Mouse (Mus musculus) forebrain, embryonic 14.5 days (tissue): ENCODE results near the gene Sesn2. TPM values are rescaled to one million over a fixed set of nuclear protein-coding genes. Genes with fewer than 3 reads are reported as not detected.

Source experiments
- ATAC-seq: fragments of 200-750 bp; cut with Nextera tagmentation; 2 replicates; pipeline ENCODE4 v1.8.0; 2017; ENCODE audit warnings: mild to moderate bottlenecking, moderate library complexity
- DNase-seq: peaks from one replicate; pipeline ENCODE4 v3.0.0-alpha.2; 2015; ENCODE audit warnings: low spot score
- H3K27ac ChIP-seq: fragments of 300-500 bp; sonication (generic); 2 replicates; pipeline ENCODE4 v1.5.1; 2014; ENCODE audit warnings: low read depth, mild to moderate bottlenecking, control low read depth, low read length, moderate library complexity
- H3K27me3 ChIP-seq: fragments of 300-500 bp; sonication (generic); replicated peaks from 2 replicates; pipeline ENCODE4 v1.6.1; 2014; ENCODE audit warnings: low read length, control low read depth, mixed read lengths; ENCODE audit not compliant: control insufficient read depth, insufficient read depth
- H3K36me3 ChIP-seq: fragments of 300-500 bp; sonication (generic); 2 replicates; pipeline ENCODE4 v1.6.1; 2014; ENCODE audit warnings: low read length, control low read depth; ENCODE audit not compliant: control insufficient read depth, insufficient read depth
- H3K4me1 ChIP-seq: fragments of 300-500 bp; sonication (generic); 2 replicates; pipeline ENCODE4 v1.6.1; 2014; ENCODE audit warnings: antibody characterized with exemption, low read length, control low read depth; ENCODE audit not compliant: control insufficient read depth, insufficient read depth
- H3K4me2 ChIP-seq: fragments of 300-500 bp; sonication (generic); 2 replicates; pipeline ENCODE4 v1.6.1; 2014; ENCODE audit warnings: mild to moderate bottlenecking, control low read depth, low read length
- H3K4me3 ChIP-seq: fragments of 300-500 bp; sonication (generic); 2 replicates; pipeline ENCODE4 v1.5.1; 2014; ENCODE audit warnings: low read depth, low read length, control low read depth
- H3K9ac ChIP-seq: fragments of 300-500 bp; sonication (generic); 2 replicates; pipeline ENCODE4 v1.6.1; 2014; ENCODE audit warnings: mild to moderate bottlenecking, low read length, control low read depth, moderate library complexity
- H3K9me3 ChIP-seq: fragments of 300-500 bp; sonication (generic); replicated peaks from 2 replicates; pipeline ENCODE4 v1.6.1; 2016; ENCODE audit warnings: low read length, control low read depth, mixed read lengths; ENCODE audit not compliant: control insufficient read depth
- WGBS: fragments of 180-500 bp; shearing (Covaris S2); extraction: QIAGEN DNeasy Blood & Tissue Kit; methylation state at CpG from one replicate; pipeline ENCODE4 v1.1.7; 2014; 5-methylcytosine and 5-hydroxymethylcytosine counted together
- polyA plus RNA-seq: library from polyadenylated mRNA; unstranded; fragments of >200 nt; fragmentation: Nextera tagmentation; extraction: Ambion mirVana; gene quantifications from 2 replicates; pipeline ENCODE4 v1.2.1, GENCODE M21; 2014

Sesn2 gene
- polyA plus RNA-seq, 1 experiment from 2014 or later: 2.9 TPM

GRCm38 (mm10) chr4:132475895-132476878, 34.1 kb downstream of the Sesn2 start:
- H3K4me1 ChIP-seq: no peaks in the 10 kb centered on the region
- no peaks in the 10 kb centered on the region for H3K27me3 ChIP-seq
- ATAC-seq (no peak), DNase-seq (no peak)
- H3K9me3 ChIP-seq: no peaks in the 10 kb centered on the region
- WGBS: 85% methylated on average over 13 of the region's 13 CpGs
- no peak overlapping the region for H3K4me2 ChIP-seq
- H3K4me3 ChIP-seq: no peak overlapping the region
- H3K27ac ChIP-seq: no peak overlapping the region
- H3K9ac ChIP-seq: no peak overlapping the region
- H3K36me3 ChIP-seq: no peaks in the 10 kb centered on the region

DNA sequence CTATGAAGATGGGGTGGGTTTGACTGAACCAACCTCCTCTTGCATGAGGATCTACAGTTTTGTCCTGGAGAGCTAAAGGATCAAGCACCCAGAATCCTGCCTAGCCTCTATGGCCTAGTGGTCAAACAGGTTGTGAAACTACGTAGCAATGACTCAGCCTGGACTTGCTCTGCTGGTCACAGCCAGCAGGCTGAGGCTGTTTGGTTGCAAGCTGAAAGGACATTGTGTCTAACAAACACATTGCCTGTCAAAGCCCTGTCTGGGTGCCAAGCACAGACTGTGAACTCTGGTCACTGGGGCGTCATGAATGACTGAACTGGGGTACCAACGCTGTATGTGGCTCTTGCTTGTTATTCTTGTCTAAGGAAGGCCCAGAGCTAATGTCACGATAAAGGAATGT, 35.7 kb downstream of the Sesn2 start:
- Histone ChIP-seq H3K27me3 (no peaks in the 10 kb centered on the region), H3K9ac (no peak overlapping the region), H3K4me2 (no peak overlapping the region), H3K9me3 (no peaks in the 10 kb centered on the region), H3K4me1 (no peaks in the 10 kb centered on the region), H3K4me3 (no peak overlapping the region), H3K27ac (no peak overlapping the region), H3K36me3 (no peaks in the 10 kb centered on the region)
- ATAC-seq (no peak), DNase-seq (no peak)
- 71% methylated on average over 4 of the region's 4 CpGs for WGBS

- no peaks in the 10 kb centered on the region for H3K36me3 ChIP-seq
- no peaks in the 10 kb centered on the region for H3K4me1 ChIP-seq
- 88% methylated on average over 9 of the region's 9 CpGs for WGBS
- H3K27me3 ChIP-seq: no peaks in the 10 kb centered on the region
- no peak for DNase-seq
- H3K9ac ChIP-seq: no peak overlapping the region
- H3K9me3 ChIP-seq: no peaks in the 10 kb centered on the region
- ATAC-seq: no peak
- H3K27ac ChIP-seq: no peak overlapping the region
- H3K4me3 ChIP-seq: no peak overlapping the region
- H3K4me2 ChIP-seq: no peak overlapping the region
These were observed 36.9 kb downstream of the Sesn2 start for GRCm38 (mm10) chr4:132473411-132473810.

DNA sequence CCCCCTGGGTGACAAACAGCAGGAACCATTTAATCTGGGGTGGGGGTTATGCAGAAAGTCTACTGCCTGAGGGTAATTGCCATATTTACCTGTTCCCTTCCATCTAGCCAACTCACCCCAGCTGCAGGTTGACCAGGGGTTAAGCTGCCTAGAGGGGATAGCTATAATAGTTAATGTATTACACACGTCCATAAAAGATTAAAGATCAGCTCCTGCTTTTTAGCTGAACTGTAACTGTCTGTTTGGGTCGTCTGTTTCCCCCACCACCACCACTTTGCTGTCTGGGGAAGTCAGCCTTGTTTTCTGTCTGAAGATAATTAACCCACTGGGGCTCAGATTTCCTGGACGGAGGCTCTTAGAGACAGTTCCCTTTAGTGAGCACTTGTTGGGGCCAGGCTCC, 40.4 kb downstream of the Sesn2 start:
- no peak overlapping the region for H3K9ac ChIP-seq
- H3K4me1 ChIP-seq: no peaks in the 10 kb centered on the region
- no peaks in the 10 kb centered on the region for H3K36me3 ChIP-seq
- no peak overlapping the region for H3K27ac ChIP-seq
- no peak overlapping the region for H3K4me3 ChIP-seq
- no peak for ATAC-seq
- DNase-seq: no peak
- H3K27me3 ChIP-seq: no peaks in the 10 kb centered on the region
- H3K4me2 ChIP-seq: no peak overlapping the region
- whole genome bisulfite sequencing: 22% methylated on average over 3 of the region's 3 CpGs
- no peaks in the 10 kb centered on the region for H3K9me3 ChIP-seq

GRCm38 (mm10) chr4:132464255-132464613, 46.1 kb downstream of the Sesn2 start:
- no peak overlapping the region for H3K27ac ChIP-seq
- H3K9ac ChIP-seq: peak overlapping the region; percentile 66
- H3K36me3 ChIP-seq: peaks cover 25% of the 10 kb centered on the region
- H3K9me3 ChIP-seq: no peaks in the 10 kb centered on the region
- ATAC-seq (peak; percentile 38; the same call in 1 of the 2 replicates), DNase-seq (no peak)
- peak overlapping the region; percentile 44 for H3K4me3 ChIP-seq
- no peaks in the 10 kb centered on the region for H3K27me3 ChIP-seq
- peak overlapping the region; percentile 81 for H3K4me2 ChIP-seq
- H3K4me1 ChIP-seq: peaks cover 7% of the 10 kb centered on the region; the same call in 1 of the 2 replicates
- WGBS: 0% methylated on average over 5 of the region's 5 CpGs

DNA sequence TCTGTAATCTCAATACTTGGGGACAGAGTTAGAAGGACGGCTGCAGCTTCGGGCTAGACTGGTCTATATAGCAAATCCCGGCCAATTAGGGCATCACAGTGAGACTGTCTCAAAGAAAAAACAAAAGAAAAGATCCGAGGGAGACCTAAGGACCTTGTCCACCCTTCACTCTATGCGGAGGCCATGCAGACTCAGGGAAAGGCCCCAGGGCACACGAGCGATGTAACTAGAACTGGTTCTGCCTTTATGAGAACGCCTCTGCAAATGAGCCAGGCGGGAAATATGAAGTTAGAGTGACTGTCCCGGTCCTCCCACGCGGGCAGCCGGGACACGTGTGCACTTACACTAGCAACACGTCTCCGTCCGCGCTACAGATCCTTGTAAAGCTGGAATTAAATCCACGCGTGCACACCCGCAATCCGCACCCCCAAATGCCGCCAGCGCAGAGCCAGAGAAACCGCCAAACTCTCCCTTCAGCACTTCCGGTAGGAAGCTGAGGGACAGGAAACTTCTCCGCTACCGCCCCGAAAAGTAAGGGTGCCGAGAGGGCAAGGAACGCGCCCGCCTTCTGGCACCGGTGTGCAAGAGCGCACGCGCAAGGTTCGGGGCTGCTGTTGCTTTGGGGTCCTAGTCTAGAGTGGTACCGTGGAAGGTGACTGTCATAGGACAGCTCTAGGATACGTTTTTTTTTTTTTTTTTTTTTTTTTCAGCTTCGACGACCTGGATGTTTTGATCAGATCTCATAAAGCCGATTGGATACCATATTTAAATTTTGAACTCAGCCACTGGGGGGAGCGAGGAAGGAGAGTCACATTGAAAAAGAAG, 46.7 kb downstream of the Sesn2 start, which contains the start of gene Med18:
Gene Med18, minus strand, starts transcription at position 492 of the 825 bp plus-strand sequence.
- peak; percentile 97 for DNase-seq

GRCm38 (mm10) chr4:132462836-132463235, 47.5 kb downstream of the Sesn2 start:
- peak overlapping the region; percentile 66 for H3K9ac ChIP-seq
- ATAC-seq (no peak), DNase-seq (no peak)
- no peak overlapping the region for H3K27ac ChIP-seq
- peak overlapping the region; percentile 44 for H3K4me3 ChIP-seq
- no peaks in the 10 kb centered on the region for H3K27me3 ChIP-seq
- peaks cover 7% of the 10 kb centered on the region; the same call in 1 of the 2 replicates for H3K4me1 ChIP-seq
- no peaks in the 10 kb centered on the region for H3K9me3 ChIP-seq
- 13% methylated on average over 11 of the region's 11 CpGs for WGBS
- H3K36me3 ChIP-seq: peaks cover 36% of the 10 kb centered on the region
- H3K4me2 ChIP-seq: peak overlapping the region; percentile 81

More for the DNA sequence above, 46.7 kb downstream of the Sesn2 start, which contains the start of gene Med18:
- peak; percentile 97 for ATAC-seq
- under 1% methylated on average over 44 of the region's 44 CpGs for WGBS
- H3K9me3 ChIP-seq: no peaks in the 10 kb centered on the region
- no peak within 1 kb of the TSS for H3K27ac ChIP-seq
- peak within 1 kb of the TSS; percentile 66 for H3K9ac ChIP-seq
- H3K36me3 ChIP-seq: peaks cover 28% of the 10 kb centered on the region
- no peaks in the 10 kb centered on the region for H3K27me3 ChIP-seq
- peaks cover 7% of the 10 kb centered on the region; the same call in 1 of the 2 replicates for H3K4me1 ChIP-seq
- H3K4me3 ChIP-seq: peak within 1 kb of the TSS; percentile 44
- peak within 1 kb of the TSS; percentile 81 for H3K4me2 ChIP-seq

- no peak overlapping the region for H3K4me3 ChIP-seq
- no peaks in the 10 kb centered on the region for H3K27me3 ChIP-seq
- DNase-seq (no peak), ATAC-seq (no peak)
- WGBS: 90% methylated on average over 8 of the region's 8 CpGs
- H3K36me3 ChIP-seq: peaks cover 50% of the 10 kb centered on the region
- no peak overlapping the region for H3K27ac ChIP-seq
- H3K9ac ChIP-seq: no peak overlapping the region
- H3K9me3 ChIP-seq: no peaks in the 10 kb centered on the region
- no peak overlapping the region for H3K4me2 ChIP-seq
- H3K4me1 ChIP-seq: peaks cover 7% of the 10 kb centered on the region; the same call in 1 of the 2 replicates
These were observed 50.1 kb downstream of the Sesn2 start for GRCm38 (mm10) chr4:132460225-132460624.
